Mouse (Mus musculus) lung, adult 2 months (tissue): ENCODE results near the gene Scaf11. TPM values are rescaled to one million over a fixed set of nuclear protein-coding genes. Genes with fewer than 3 reads are reported as not detected.
A peak's percentile ranks its signal among the peaks of the same experiment; 100 is the strongest.

ENCODE experiments used
- DNase-seq: peaks from one replicate; pipeline ENCODE4 v3.0.0; 2022
- H3K4me1 ChIP-seq: fragments of 200-500 bp; 2 replicates; pipeline ENCODE4 v1.6.1; 2011; ENCODE audit warnings: low read length; ENCODE audit not compliant: control insufficient read depth, insufficient read depth
- H3K4me3 ChIP-seq: fragments of 200-500 bp; replicated peaks from 2 replicates; pipeline ENCODE3; 2011; ENCODE audit warnings: low read depth, mild to moderate bottlenecking, control low read depth, low read length; ENCODE audit errors: extremely low read depth
- CTCF ChIP-seq: fragments of 200-500 bp; IDR thresholded peaks from 2 replicates; pipeline ENCODE4 v1.5.1; 2011; ENCODE audit warnings: mild to moderate bottlenecking, low read length, control low read depth; ENCODE audit not compliant: insufficient read depth
- POLR2A ChIP-seq: fragments of 200-500 bp; IDR thresholded peaks from 2 replicates; pipeline ENCODE4 v1.6.1; 2011; ENCODE audit warnings: low read depth, mild to moderate bottlenecking, control low read depth, low read length, borderline replicate concordance; ENCODE audit errors: extremely low read depth
- WGBS: fragments of 180-500 bp; shearing (Covaris S2); methylation state at CpG from one replicate; pipeline ENCODE4 v1.1.7; 2018; 5-methylcytosine and 5-hydroxymethylcytosine counted together
- polyA plus RNA-seq: library from polyadenylated mRNA; depleted of rRNA; stranded (reverse); fragments of >200 nt; gene quantifications from 2 replicates; pipeline ENCODE4 v1.2.3, GENCODE M21; 2012; rRNA removed

The Scaf11 gene
- polyA plus RNA-seq, 1 experiment, result 24.6 TPM

DNA sequence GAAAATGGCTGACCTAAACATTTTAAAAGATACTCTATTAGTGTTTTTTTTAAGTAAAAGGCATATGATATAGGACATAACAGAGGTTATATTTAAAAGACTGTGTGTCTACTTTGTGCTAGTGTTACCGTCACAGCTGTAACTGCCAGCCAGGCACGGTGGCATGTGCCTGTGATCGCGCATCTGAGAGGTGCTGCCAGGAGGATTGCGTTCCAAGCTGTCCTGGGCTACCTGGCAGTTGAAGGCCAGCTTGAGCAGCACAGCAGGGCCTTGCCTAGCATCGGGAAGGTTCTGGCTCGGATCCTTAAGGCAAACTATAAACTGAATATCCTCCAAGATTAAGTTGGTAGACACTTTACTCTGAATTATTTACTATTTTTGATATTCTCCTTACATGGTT lies 82.9 kb downstream of the Scaf11 start:
- TF ChIP-seq CTCF, result no peak
- no peak for TF ChIP-seq POLR2A
- 77% methylated on average over 7 of the region's 7 CpGs for WGBS
- DNase-seq, result no peak
- H3K4me3 ChIP-seq, result no peak overlapping the region
- H3K4me1 ChIP-seq, result 0 out of 2 replicates have a peak, but pooled peaks cover 5% of the 10 kb centered on the region

DNA sequence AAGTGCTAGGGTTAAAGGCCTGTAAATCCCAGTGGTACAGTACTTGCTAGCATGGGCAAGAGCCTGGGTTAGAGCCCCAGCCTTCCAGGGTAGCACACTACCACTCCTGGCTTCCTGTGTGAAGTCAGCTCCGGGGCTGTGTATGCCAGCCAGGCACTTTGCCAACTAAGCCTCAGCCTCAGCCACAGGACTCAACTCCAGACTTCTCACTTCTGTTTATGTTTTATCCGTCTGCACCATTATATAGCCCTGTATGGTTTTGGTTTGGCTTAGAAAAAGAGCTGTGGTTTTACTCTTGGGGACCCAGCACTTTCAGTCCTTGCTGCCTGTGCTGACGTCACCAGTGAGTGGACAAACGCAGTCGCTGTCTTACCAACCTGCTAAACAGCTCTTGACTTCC lies 83.4 kb downstream of the Scaf11 start:
- H3K4me1 ChIP-seq, result 0 out of 2 replicates have a peak, but pooled peaks cover 5% of the 10 kb centered on the region
- H3K4me3 ChIP-seq, result no peak overlapping the region
- TF ChIP-seq CTCF (no peak), POLR2A (no peak)
- WGBS, result 31% methylated on average over 5 of the region's 5 CpGs
- DNase-seq, result peak; percentile 38

GRCm38 (mm10) chr15:96376214-96376613 lies 84.4 kb downstream of the Scaf11 start:
- DNase-seq, result no peak
- Histone ChIP-seq H3K4me1 (0 out of 2 replicates have a peak, but pooled peaks cover 5% of the 10 kb centered on the region), H3K4me3 (no peak overlapping the region)
- WGBS, result 76% methylated on average over 2 of the region's 2 CpGs
- TF ChIP-seq CTCF (no peak), POLR2A (no peak)

DNA sequence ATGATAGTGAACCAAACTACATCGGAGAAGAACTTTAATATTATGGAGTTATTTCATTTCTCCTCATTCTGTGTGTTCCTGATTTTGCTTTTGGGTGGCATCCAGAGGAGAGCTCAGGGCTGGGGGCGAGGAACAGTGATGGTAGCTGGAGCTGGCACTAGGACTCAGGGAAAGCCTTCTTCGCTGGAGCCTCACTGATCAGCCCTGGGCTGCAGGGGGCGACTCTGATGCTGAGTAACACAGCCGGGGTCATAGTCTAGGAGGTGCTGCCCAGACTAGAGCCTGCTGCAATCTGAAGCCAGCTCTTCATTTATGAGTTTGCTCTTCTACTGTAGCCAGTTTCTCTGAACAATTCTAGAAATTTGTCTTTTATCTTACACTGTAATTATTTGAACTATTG lies 87.5 kb downstream of the Scaf11 start:
- 85% methylated on average over 5 of the region's 5 CpGs for WGBS
- no peak for TF ChIP-seq POLR2A
- TF ChIP-seq CTCF, result no peak
- H3K4me1 ChIP-seq, result 0 out of 2 replicates have a peak, but pooled peaks cover 5% of the 10 kb centered on the region
- DNase-seq, result no peak
- H3K4me3 ChIP-seq, result no peak overlapping the region

DNA sequence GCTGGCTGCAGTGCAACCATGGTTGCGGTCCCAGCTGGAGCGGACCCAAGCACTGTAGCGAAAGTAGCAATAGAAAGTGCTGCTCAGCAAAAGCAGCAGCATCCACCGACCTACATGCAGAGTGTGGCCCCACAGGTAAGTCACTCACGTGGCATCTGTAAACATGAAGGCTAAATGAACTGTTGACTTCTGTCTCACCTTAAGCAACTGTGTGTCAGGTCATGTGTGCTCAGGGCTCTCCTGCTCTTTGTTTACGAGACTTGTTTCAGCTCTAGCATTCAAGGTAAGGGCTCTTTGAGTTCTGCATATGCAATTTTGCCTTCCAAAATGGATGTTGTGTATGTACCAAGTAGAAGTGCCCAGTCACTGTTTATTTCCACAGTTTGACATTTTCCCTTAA lies 88.0 kb downstream of the Scaf11 start:
- DNase-seq, result no peak
- H3K4me1 ChIP-seq, result 0 out of 2 replicates have a peak, but pooled peaks cover 3% of the 10 kb centered on the region
- TF ChIP-seq POLR2A (no peak), CTCF (no peak)
- 87% methylated on average over 6 of the region's 6 CpGs for WGBS
- no peak overlapping the region for H3K4me3 ChIP-seq

DNA sequence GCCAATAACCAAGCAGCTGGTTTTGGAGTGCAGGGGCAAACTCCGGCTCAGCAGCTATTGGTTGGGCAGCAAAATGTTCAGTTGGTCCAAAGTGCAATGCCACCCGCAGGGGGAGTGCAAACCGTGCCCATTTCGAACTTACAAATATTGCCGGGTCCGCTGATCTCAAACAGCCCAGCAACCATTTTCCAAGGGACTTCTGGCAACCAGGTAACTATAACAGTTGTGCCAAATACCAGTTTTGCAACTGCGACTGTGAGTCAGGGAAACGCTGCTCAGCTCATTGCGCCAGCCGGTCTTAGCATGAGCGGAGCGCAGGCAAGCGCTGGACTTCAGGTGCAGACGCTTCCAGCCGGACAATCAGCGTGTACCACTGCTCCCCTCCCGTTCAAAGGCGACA lies 89.3 kb downstream of the Scaf11 start:
- WGBS, result 96% methylated on average over 18 of the region's 18 CpGs
- Histone ChIP-seq H3K4me1 (no peaks in the 10 kb centered on the region), H3K4me3 (no peak overlapping the region)
- TF ChIP-seq POLR2A (no peak), CTCF (no peak)
- DNase-seq, result no peak

- TF ChIP-seq POLR2A, result no peak
- TF ChIP-seq CTCF, result no peak
- WGBS, result 71% methylated on average over 11 of the region's 11 CpGs
- no peak for DNase-seq
These were observed 94.3 kb downstream of the Scaf11 start for GRCm38 (mm10) chr15:96366176-96366963.

GRCm38 (mm10) chr15:96365351-96365750 lies 95.3 kb downstream of the Scaf11 start:
- no peak for DNase-seq
- H3K4me3 ChIP-seq, result no peak overlapping the region
- peaks cover 2% of the 10 kb centered on the region; the same call in 1 of the 2 replicates for H3K4me1 ChIP-seq
- 70% methylated on average over 3 of the region's 3 CpGs for WGBS
- TF ChIP-seq POLR2A (no peak), CTCF (no peak)

More at GRCm38 (mm10) chr15:96366176-96366963, 94.3 kb downstream of the Scaf11 start:
- H3K4me3 ChIP-seq, result no peak overlapping the region
- no peaks in the 10 kb centered on the region for H3K4me1 ChIP-seq

Other genes starting within 250 kb of the Scaf11 start
- 17.4 and 17.5 TPM in 2 replicates for gene Arid2, start 173.3 kb downstream of the Scaf11 start, polyA plus RNA-seq
- gene Slc38a1, start 182.1 kb upstream of the Scaf11 start, polyA plus RNA-seq, result 17.6 and 19.9 TPM in 2 replicates
- 23.0 and 37.9 TPM in 2 replicates for gene Slc38a2, start 238.9 kb upstream of the Scaf11 start, polyA plus RNA-seq